Mouse (Mus musculus): Measurements from ENCODE around the gene Itgb3bp.
A peak's percentile ranks its signal among the peaks of the same experiment; 100 is the strongest.

Itgb3bp gene

GRCm38 (mm10) chr4:99934859-99935258 is 5.2 kb upstream of the Itgb3bp start:
- no peak for DNase-seq (ENCODE audit: low spot score in 2 of 2)

DNA sequence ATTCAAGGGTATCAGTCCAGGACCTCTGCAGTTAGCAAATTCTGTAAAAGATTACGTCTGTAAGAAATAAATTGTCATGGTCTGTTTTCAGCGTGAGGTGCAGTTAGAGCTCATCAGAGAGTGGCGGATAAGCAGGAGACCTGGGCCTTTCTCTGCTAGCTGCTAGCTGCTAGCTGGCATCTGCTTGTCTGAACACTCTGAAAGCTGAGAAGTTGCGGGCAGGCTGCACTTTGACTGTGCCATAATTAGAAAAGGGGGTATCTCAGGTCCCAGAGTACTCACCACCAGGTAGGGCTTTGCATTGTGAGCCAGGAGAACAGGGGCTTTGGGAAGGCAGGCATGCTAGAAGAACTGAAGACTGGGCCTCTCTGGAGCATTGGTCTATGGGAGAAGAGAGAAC is 2.2 kb upstream of the Itgb3bp start:
- DNase-seq (ENCODE audit: low spot score in 2 of 2): no peak

GRCm38 (mm10) chr4:99931240-99931580 is 1.6 kb upstream of the Itgb3bp start:
- DNase-seq (ENCODE audit: low spot score in 2 of 2): no peak

GRCm38 (mm10) chr4:99930518-99931239 is 1.1 kb upstream of the Itgb3bp start:
- no peak for DNase-seq (ENCODE audit: low spot score in 2 of 2)

- DNase-seq (ENCODE audit: low spot score in 2 of 2): no peak
Measured at GRCm38 (mm10) chr4:99929149-99929612, 432 bp downstream of the Itgb3bp start, which contains the start of gene Pgm1. Pgm1 (plus strand) TSS chr4:99929414.

DNA sequence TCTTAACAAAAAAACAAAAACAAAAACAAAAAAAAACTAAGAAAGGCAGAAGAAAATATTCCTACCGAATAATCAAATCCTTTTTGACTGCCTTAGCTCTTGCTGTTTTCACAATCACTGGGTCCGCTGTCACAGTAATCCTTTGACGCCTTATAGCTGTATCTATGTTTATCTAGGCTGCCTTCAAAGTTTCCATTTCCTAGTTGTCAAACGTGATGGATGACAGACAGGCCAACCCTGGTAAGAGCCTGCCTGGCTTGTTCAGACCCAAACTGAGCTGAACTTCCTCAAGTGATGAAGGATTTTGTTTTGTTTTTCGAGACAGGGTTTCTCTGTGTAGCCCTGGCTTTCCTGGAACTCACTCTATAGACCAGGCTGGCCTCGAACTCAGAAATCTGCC is 1.1 kb downstream of the Itgb3bp start:
- no peak for DNase-seq (ENCODE audit: low spot score in 2 of 2)

DNA sequence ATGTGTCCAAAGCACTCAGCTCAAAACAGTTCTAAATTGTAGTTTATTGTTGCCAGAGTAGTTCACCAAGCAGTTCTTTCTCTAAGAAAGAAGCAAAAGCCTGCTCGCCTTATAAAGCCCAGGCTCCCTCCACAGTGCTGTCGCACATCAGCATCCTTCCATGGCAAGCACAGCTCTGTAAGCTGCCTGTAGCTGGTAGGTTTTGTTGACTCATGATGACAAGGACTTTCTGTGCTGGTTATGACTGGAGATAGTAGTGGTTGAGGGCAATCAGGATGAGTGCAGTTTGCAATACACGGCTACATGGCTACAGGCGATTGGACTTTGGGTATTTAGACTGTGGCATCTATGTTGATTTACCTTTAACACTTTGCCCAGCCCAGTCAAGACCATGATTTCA is 3.2 kb downstream of the Itgb3bp start:
- DNase-seq (ENCODE audit: low spot score in 2 of 2): no peak

DNA sequence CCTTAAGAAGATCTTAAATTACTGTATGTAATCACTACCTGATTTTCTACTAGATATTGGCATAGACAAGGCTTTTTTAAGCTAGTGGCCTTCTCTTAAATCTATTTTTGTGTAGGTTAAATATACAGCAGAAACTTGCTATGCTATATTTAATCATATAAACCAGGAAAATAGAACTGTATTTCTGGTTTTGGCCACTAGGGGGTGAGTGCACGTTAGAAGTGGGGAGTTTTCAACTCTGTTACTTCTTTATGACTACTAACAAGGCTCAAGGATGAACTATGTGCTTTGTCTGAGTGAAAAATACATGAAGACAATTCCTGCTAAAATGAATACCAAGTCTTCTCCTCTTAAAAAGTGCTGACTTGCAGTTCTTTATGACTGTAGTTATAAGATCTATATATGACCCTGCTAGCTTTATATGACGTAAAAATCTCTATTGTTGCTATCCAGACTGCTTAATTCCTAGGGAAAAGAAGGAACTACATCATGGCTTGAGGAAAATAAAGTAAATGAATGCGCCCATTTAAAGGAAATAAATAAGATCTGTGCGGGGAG is 15.6 kb downstream of the Itgb3bp start:
- DNase-seq (ENCODE audit: low spot score in 2 of 2): no peak

DNA sequence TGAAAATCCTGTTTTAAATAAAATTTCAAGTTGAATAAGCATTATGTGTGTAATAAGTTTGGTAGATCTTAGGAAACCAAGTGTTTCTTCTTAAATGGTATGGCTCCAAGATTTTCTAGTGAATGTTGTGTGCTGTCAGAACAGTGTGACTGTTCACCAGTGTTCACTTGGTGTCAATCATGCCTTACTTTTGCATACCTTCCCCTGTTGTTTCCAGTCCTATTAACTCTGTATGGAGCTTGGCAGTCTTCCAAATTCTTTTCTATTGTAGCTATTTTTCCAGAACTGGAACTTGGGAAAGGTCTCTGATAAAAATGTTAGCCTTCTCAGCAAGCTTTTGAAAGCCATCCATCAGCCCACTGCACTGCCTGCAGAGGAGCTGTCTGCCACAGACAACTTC is 47.2 kb downstream of the Itgb3bp start:
- no peak for DNase-seq (ENCODE audit: low spot score in 2 of 2)

DNA sequence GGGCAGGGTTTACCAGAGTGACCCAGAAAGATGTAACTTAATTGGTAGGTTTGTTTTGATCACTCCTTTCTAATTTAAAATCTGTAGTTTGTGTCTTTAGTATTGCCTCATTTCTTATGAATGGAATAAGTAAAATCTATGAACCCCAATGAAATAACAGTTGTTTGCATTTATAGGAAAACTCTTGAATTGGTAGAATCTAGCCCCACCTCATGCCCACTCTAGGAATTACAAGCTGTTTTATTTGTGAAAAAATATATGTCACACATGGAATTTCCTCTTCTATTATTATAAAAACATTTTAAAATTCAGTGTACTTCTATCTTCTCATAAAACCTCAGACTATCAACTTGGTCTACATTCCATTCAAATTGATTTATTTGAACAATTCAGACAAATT is 47.7 kb downstream of the Itgb3bp start:
- DNase-seq (ENCODE audit: low spot score in 2 of 2): no peak

DNA sequence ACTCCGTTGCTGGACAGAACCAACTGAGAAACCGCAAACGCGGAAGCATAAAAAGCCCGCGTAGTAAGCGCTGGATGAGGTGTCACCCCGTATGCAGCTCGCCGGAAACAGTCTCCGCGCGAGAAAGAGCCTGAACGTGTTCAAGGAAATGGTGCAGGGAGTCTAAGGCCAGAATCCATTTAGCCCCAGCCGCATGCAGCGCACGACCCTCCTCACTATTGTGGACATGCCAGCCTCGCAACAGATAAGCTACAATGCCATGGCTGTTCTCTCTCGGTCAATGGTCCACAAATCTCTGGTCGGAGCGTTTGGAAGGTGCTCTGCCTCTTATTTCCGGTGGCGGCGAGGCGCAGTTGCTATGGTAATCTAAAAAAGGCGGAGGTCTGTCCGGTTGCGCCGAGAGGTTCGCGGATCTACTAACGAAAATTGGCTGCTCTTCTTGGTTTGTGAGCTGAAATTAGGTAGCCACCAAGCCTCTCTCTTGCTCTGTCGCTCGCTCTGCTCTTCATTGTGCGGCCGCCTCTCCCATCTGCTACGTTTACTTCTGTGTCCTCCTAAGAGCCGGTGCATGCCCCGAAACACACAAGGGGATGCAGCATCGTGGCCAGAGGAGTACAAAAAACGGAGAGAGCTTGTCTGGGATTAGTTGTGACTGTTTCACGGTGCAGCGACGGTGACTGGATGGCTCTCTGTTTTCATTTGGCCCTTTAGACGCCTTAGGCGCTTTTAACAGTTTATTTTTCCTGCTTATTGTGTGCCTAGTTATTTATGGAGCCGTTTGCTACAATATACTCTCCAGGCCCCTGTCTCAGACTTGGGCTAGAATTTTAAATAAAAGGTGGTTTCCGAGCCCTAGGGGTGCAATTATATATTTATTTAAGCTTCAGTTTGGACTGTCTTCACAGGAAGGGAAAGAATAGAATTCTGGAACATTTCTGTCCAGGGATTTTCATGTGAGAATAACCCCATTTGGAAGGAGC is 100.2 kb downstream of the Itgb3bp start, which contains the start of gene Efcab7:
Efcab7 (plus strand) TSS at position 105 of the 980 bp plus-strand sequence.
- DNase-seq (ENCODE audit: low spot score in 2 of 2): peak; percentile 77 to 84

GRCm38 (mm10) chr4:99828739-99829093 is 100.9 kb downstream of the Itgb3bp start:
- DNase-seq (ENCODE audit: low spot score in 2 of 2): no peak

DNA sequence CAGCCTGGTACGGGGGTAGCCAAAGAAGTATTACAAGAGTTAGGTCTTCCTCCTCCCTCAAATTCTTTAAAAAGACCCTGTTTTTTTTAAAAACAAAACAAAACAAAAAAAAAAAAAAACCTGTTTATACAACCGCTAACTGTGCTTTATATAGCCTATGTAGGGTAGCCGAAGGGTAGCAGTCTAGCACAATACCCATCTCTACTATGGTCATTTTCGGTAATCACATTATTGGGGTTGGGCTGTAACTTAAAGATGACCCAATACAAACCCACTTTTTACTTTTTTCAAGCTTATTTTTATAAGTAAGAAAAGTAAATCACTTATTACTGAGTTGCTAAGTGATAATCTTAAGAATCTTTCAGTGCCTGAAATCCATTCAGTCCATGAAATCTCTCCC is 101.3 kb downstream of the Itgb3bp start:
- DNase-seq (ENCODE audit: low spot score in 2 of 2): no peak

DNA sequence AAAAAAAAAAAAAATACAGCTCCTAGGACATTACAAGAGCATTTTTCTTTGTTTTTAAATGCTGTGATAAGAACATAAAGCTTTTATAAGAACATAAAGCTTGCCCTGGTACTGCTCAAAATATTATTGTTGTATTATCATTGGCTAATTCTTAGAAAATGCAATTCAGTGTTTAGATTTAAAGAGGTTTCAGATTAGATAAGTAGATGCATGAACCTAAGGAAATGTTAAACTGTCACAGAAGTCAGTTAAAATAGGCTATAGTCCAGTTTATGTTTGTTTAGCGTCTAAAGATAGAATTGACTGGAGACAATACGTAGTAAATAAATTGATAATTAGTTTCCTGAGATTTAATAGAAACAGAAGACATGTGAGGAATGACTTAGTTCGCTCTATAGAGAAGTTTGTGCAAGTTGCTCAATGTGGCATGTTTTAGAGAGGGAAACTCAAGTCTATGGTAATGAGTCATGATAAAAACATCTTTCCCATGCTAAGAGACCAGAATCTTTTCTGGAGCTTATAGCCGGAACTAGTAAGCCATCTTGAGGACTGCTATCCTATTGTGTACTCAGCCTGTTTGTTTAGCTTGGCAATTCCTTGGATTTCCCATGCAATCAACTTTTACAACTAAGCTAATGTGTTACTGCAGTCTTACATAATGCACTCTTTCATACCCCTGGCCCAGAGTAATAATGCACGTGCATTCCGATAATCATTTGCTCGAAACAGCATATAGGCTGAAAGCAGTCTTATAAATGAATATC is 112.7 kb downstream of the Itgb3bp start:
- no peak for DNase-seq (ENCODE audit: low spot score in 2 of 2)

DNA sequence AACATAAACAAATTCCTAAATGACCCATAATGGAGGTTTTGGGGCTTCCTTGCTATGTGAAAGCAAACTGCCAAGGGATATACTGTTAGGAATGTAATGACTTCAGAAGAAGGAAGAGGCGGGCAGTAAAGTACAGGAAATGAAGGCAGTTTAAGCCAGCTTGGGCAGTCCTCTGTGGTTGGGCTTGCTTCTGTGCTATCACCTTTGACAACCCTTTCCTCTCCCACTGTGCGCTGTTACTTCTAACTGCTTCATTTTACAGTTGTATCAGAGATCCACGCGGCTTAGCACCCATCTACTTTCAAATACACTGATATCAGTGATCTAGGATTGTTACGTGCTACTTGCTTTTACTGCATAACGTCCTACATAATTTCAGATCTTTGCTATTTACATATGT is 137.2 kb downstream of the Itgb3bp start:
- no peak for DNase-seq (ENCODE audit: low spot score in 2 of 2)

DNA sequence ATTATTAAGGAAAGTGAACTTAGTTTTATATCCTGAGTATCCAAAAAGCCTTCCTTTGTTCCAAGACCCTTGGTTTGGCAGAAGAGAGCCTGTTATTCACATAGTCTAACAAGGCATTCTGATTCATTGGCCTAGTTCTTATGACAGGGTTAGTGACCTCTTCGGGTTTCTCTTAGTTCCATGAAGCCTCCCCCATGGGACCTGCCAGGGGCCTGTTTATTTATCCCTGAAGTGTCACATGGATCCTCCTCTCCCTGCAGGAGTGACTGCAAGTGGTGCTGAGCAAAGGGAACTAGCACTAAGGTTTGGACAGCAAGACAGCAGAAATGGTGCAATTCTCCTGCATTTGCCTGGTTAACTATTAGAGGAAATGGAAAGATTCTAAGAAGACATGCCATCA is 156.6 kb downstream of the Itgb3bp start:
- no peak for DNase-seq (ENCODE audit: low spot score in 2 of 2)

- no peak for DNase-seq (ENCODE audit: low spot score in 2 of 2)
Measured at GRCm38 (mm10) chr4:99770555-99770954, 159.1 kb downstream of the Itgb3bp start.

DNA sequence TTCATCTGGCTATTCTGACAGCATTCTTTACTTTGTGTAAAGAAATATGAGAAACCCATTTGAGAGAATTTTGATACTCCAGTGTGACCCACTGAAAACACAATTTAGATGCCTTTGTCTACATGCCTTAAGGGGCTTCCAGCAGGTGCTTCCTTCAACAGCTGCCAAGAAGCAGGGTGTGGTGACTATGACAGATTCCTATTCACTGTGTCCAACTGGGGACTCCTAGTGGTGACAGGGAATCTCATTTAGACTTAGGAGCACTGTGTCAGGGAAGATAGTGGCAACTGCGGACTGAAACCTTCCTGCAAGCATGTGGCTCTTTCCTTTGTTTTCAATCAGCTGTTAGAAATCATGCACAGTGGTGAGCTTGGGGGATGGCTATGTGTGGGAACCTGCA is 162.9 kb downstream of the Itgb3bp start:
- DNase-seq (ENCODE audit: low spot score in 2 of 2): no peak

- DNase-seq (ENCODE audit: low spot score in 2 of 2): no peak
Measured at GRCm38 (mm10) chr4:99766303-99766702, 163.3 kb downstream of the Itgb3bp start.

GRCm38 (mm10) chr4:99752426-99752825 is 177.2 kb downstream of the Itgb3bp start:
- no peak for DNase-seq (ENCODE audit: low spot score in 2 of 2)

DNA sequence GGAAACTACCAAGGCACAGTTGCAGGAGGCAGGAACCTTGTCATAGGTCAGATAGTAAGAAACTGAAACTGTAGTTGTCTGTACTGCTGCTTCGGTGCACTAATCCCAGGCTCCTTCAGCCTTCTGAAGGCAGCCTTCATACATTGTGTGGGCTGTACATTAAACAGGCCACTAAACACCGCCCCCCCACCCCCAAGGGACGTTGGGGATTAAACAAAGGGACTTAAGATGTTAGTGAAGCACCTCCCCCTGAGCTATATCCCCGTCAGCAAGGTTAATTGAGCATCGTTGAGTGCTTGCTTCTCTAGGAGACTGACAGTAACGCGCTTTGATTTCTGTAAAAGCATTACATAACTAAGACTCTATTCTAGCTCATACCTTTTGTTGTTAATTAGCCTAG is 189.8 kb downstream of the Itgb3bp start:
- DNase-seq (ENCODE audit: low spot score in 2 of 2): no peak
